Mouse (Mus musculus): ENCODE measurements around the gene 1600002K03Rik. TPM values are rescaled to one million over a fixed set of nuclear protein-coding genes. Genes with fewer than 3 reads are reported as not detected.
"Not testable (repeated sequence)": the region's sequence is repeated elsewhere in the genome, so short reads cannot be mapped to it uniquely, and the experiment has no call there.

The 1600002K03Rik gene
- polyA plus RNA-seq, 1 experiment = 18.5 TPM

DNA sequence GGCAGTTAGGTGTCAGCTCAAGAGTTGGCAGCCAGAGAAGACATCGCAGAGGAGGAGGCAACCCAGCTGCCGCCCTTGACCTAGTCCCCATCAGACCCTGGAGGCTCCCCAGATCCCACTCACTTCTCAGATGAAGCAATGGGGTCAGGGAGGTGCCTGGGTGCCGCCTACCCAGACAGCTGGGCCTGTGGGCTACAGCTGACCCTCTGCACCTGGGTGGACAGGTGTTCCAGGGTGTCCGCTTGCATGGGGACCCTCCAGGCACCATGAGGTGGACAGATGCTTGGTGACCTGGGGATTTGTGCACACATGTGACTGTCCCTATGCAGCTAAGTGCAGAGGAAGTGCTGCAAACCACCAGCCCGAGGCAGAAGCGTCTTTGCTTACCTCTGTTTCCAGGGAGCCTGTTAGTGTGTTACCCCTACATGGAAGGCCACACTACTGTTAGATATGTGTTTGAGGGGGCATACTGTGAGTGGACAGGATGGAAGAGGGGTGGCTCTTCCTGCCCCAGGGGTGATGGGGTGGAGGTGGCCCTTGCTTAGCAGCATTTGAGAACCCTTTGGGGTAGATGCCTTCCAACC lies 9.9 kb upstream of the 1600002K03Rik start:
- DNase-seq (ENCODE audit: low read depth) = no peak
- TF ChIP-seq POLR2A (IDR thresholded peaks at IDR 0.05; ENCODE audit: borderline replicate concordance, extremely low read depth, insufficient read depth, insufficient read length, poor library complexity, severe bottlenecking) (no peak), CTCF (IDR thresholded peaks at IDR 0.05; ENCODE audit: borderline replicate concordance, extremely low read depth, insufficient read depth, insufficient read length) (no peak)

DNA sequence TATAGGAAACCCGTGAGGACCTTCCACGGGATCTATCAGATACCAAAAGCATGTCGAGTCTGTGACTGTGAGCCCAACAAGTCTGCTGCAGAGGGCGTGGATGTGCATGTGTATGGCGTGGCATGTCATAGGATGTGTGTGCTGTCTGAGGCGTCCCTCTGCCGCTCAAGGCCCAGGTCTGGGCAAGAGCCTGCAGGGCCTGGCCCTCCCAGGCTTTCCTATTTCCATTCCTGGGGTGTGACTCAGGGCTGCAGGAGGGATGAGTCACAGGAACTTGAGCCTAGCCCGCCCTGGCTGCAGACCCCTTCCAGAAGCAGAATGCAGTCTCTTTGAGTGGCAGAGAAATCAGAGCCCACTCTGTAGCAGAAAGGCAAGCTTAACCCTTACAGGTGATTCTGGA lies 9.0 kb upstream of the 1600002K03Rik start:
- DNase-seq (ENCODE audit: low read depth) = no peak
- TF ChIP-seq CTCF (IDR thresholded peaks at IDR 0.05; ENCODE audit: borderline replicate concordance, extremely low read depth, insufficient read depth, insufficient read length) (no peak), POLR2A (IDR thresholded peaks at IDR 0.05; ENCODE audit: borderline replicate concordance, extremely low read depth, insufficient read depth, insufficient read length, poor library complexity, severe bottlenecking) (no peak)

DNA sequence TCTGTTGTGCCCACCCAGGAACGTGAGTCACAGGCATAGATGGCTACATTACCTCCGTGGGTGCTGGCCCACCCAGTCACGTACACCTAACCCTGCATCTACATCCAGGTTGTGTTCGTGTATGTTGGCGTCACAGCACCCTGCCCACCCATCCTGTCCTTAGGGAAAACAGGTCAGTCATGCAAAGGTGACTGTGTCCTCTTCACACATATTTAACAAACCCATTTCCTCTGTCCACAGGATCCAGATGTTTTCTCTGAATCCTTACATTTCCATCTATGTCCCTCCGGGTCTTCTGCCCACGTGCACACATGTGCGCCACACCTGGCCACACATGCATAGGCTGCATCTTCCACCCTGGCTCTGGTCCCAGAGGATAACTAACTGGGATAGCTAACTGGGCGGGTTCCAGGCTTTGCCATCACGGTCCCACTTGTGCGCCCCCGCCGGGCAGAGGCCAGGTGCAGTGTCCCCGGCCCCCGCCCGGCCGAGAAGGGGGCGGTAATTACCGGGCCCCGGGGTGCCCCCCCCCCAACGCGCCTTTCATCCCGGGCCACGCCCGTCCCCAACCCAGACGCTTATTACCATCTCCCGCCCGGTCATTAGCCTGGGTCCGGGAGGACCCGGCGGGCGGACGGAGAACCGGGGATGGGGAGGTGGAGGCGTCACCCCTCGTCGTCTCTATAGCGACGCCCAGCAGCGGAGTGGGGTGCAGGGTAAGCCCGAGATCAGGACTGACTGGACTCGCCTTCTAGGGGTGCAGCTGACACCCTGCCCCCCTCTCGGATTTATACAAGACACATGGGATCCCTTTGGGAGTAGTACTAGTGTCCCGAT lies 8.4 kb upstream of the 1600002K03Rik start:
- TF ChIP-seq POLR2A (IDR thresholded peaks at IDR 0.05; ENCODE audit: borderline replicate concordance, extremely low read depth, insufficient read depth, insufficient read length, poor library complexity, severe bottlenecking) (no peak), CTCF (IDR thresholded peaks at IDR 0.05; ENCODE audit: borderline replicate concordance, extremely low read depth, insufficient read depth, insufficient read length) (no peak)
- no peak for DNase-seq (ENCODE audit: low read depth)

DNA sequence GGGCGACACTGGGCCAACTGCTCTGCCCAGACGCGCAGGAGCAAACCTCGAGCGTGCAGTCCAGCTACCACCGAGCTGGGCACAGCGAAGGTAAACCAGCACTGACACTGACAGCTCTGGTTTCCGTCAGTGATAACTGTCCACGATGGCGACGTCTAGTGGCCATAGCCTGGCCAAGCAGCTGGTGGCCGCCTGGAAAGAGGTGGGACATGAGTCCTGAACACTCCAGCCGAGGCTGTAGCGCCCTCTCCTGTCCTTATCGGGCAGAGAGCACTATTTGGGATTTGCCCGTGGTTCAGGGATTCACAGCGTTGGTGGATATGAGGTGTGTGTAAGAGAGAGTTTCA lies 7.8 kb upstream of the 1600002K03Rik start:
- TF ChIP-seq POLR2A (IDR thresholded peaks at IDR 0.05; ENCODE audit: borderline replicate concordance, extremely low read depth, insufficient read depth, insufficient read length, poor library complexity, severe bottlenecking) (peak; percentile 52; the same call in 1 of the 2 replicates), CTCF (IDR thresholded peaks at IDR 0.05; ENCODE audit: borderline replicate concordance, extremely low read depth, insufficient read depth, insufficient read length) (peak; percentile 99)
- DNase-seq (ENCODE audit: low read depth) = peak; percentile 97

DNA sequence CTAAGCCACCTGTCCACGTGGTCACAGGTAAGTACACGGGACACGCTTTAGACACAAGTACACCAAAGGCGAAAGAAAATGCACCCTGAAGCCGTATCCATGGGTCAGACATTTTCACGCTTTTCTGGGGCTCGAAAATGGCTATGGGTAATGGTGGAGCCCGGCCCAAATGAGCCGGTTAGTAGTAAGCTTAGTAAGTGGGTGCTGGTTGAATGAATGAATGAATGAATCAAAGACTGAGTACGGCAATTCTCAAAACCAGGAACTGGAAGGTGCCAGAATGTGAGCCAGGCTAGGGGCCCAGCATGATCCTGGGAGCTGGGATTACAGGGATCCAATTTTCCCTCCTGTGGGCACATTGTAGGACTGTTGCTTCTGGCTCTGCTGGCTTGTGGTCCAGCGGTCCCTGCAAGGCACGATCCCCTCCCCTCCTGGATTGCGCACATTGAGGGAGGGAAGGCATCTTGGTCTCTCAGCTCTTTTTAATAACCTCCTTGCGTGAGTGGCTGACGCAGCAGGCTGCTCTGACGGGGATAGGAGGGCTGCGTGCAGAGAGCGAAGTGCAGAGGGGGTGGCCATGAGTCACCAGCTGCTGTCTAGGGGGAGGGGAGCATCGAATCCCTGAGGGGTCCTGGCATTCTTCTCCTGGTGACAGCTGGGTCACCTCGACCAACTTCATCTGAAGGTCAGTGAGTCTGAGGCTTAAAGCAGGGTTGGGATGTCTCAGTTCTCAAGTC lies 7.2 kb upstream of the 1600002K03Rik start, which contains the start of gene Cirbp:
Cirbp (plus strand) TSS at position 594 of the 737 bp plus-strand sequence.
- no peak for TF ChIP-seq POLR2A (IDR thresholded peaks at IDR 0.05; ENCODE audit: borderline replicate concordance, extremely low read depth, insufficient read depth, insufficient read length, poor library complexity, severe bottlenecking)
- peak; percentile 76 for DNase-seq (ENCODE audit: low read depth)

DNA sequence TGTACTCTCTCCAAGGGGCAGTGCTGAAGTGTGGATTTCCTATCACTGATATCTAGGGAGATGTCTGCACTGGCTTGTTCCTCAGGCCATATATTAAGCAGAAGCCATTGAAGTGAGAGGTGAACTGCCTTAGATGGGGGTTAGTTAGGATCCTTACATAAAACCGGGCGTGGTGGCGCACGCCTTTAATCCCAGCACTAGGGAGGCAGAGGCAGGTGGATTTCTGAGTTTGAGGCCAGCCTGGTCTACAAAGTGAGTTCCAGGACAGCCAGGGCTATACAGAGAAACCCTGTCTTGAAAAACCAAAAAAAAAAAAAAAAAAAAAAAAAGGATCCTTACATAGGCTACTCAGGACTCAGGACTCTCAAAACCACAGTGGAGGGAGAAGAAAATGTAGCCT lies 6.6 kb upstream of the 1600002K03Rik start:
- DNase-seq (ENCODE audit: low read depth) = not testable (repeated sequence)

DNA sequence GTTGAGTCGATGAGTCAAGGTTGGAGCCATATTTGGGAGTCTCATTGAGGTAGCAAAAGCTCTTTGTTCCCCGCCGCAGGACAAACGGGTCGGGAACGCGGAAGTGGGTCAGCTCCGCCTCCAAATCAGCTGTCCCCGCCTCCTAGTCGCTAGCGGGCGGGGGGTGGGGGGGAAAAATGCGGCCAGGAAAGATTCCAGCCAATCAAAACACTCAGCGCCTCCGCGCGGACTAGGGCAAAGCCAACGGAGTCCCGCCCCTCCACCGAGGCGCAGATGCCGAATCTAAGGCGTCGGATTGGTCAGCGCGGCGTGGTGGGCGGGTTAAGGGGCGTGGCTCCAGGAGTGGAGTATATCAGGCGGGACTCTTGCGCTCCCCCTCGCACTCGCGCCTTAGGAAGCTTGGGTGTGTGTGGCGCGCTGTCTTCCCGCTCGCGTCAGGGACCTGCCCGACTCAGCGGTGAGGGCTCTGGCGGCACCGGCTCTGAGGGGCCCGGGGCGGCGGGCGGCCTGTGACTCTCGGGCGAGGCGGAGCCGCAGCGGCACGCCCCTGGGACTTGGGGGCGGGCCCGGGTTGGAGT lies 5.2 kb upstream of the 1600002K03Rik start:
- DNase-seq (ENCODE audit: low read depth) = peak; percentile 100
- TF ChIP-seq POLR2A (IDR thresholded peaks at IDR 0.05; ENCODE audit: borderline replicate concordance, extremely low read depth, insufficient read depth, insufficient read length, poor library complexity, severe bottlenecking) (peak; percentile 99), CTCF (IDR thresholded peaks at IDR 0.05; ENCODE audit: borderline replicate concordance, extremely low read depth, insufficient read depth, insufficient read length) (no peak)

DNA sequence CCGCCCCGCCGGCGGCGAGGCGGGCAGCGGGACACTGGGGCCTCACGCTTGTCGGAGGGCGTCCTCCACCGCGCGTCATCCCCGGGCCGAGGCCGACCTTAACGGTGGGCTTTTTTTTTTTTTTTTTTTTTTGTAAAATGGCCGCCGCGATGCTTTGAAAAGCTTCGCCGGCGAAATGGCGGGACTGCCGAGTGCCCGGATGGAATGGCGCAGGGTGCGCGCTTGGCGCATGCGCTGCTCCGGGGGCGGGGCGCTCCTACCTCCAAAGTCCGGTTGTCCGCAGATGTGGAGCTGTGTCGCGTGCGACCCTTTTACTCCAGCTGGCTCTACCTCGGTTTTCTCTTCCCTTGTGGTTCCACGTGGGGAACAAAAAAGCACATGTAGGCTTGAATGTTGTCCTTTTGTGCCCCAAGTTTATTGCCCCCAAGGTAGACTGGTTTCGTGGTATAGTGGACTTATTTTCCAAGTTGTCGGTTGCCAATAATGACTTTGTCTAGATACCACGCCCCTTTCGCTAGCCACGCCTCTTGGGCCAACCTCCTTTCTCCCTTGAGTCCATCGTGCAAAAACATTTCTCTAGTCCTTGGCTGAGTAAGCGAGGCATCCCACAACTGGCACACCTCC lies 4.6 kb upstream of the 1600002K03Rik start:
- no peak for TF ChIP-seq CTCF (IDR thresholded peaks at IDR 0.05; ENCODE audit: borderline replicate concordance, extremely low read depth, insufficient read depth, insufficient read length)
- DNase-seq (ENCODE audit: low read depth) = peak; percentile 97

DNA sequence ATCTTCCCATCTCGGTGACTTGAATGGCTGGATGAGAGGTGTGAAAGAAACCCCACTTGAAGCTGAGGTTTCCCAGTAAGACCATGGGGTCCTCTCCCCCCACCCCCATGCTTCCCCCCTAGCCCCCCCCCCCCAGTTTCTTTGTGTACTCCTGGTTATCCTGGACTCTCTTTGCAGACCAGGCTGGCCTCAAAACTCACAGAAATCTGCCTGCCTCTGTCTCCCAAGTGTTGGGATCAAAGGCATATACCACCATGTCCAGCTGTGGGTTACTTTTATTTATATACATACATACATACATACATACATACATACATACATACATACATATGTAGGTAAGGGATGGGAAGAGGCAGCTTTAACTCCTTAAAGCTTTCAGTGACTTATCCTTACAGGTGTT lies 3.7 kb upstream of the 1600002K03Rik start:
- DNase-seq (ENCODE audit: low read depth) = no peak
- no peak for TF ChIP-seq POLR2A (IDR thresholded peaks at IDR 0.05; ENCODE audit: borderline replicate concordance, extremely low read depth, insufficient read depth, insufficient read length, poor library complexity, severe bottlenecking)

DNA sequence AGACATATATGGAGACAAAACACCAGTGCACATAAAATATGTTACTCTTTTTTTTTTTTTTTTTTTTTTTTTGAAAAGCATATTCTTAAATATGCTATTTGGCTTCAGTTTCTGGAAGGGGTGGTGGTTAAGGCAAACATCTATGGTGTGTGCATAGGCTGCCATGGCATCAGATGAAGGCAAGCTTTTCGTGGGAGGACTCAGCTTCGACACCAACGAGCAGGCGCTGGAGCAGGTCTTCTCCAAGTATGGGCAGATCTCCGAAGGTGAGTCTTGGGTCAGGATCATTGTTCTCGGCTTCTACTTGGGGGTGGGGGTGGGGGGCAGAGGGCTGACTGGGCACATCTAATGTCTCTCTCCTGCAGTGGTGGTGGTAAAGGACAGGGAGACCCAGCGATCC lies 3.1 kb upstream of the 1600002K03Rik start:
- no peak for DNase-seq (ENCODE audit: low read depth)
- no peak for TF ChIP-seq POLR2A (IDR thresholded peaks at IDR 0.05; ENCODE audit: borderline replicate concordance, extremely low read depth, insufficient read depth, insufficient read length, poor library complexity, severe bottlenecking)
- no peak for TF ChIP-seq CTCF (IDR thresholded peaks at IDR 0.05; ENCODE audit: borderline replicate concordance, extremely low read depth, insufficient read depth, insufficient read length)

DNA sequence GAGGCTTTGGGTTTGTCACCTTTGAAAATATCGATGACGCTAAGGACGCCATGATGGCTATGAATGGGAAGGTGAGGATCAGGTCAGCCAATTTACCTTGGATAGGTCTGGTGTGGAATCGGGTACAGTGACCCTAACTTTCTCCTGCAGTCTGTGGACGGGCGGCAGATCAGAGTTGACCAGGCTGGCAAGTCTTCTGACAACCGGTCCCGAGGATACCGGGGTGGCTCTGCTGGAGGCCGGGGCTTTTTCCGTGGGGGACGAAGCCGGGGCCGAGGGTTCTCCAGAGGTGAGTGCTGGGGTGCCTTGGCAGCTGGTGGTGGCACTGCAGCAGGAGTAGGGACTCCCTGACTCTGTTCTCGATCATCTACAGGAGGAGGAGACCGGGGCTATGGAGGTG lies 2.7 kb upstream of the 1600002K03Rik start:
- DNase-seq (ENCODE audit: low read depth) = no peak
- TF ChIP-seq CTCF (IDR thresholded peaks at IDR 0.05; ENCODE audit: borderline replicate concordance, extremely low read depth, insufficient read depth, insufficient read length) (no peak), POLR2A (IDR thresholded peaks at IDR 0.05; ENCODE audit: borderline replicate concordance, extremely low read depth, insufficient read depth, insufficient read length, poor library complexity, severe bottlenecking) (no peak)

Measured in brain, embryonic 14.5 days (tissue).